Mouse (Mus musculus) ovary, postnatal 10 days (tissue): ENCODE results near the gene Krtcap3.

Source experiments
- DNase-seq: peaks from one replicate; pipeline ENCODE4 v3.0.0; 2022; ENCODE audit warnings: low spot score

The Krtcap3 gene

GRCm38 (mm10) chr5:31301866-31302265, 50.4 kb downstream of the Krtcap3 start:
- DNase-seq = no peak
